Mouse (Mus musculus): ENCODE results near the gene Yipf2.

DNA sequence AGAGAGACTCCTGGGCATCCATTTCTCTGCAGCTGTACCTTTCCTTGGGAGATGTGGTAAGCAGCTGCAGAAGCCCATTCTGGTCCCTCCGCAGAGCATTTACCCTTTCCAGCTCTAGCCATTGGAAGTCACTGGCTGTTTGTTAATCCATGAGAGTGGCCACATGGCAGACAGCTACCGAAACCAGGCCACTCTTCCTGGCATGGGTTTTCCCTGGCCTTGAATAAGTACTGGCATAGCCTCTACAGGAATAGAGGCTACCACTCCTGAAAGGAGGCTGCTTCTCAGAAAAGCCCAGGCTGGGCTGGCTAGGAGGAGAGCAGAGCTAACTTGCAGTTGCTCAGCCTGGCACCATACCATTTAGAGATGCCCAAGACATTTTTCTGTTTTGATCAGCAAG lies 41.6 kb downstream of the Yipf2 start:
- TF ChIP-seq CTCF (IDR thresholded peaks at IDR 0.05; ENCODE audit: low read depth) (no peak), EP300 (IDR thresholded peaks at IDR 0.05; ENCODE audit: low read depth) (no peak)
